Mouse (Mus musculus) heart, embryonic 11.5 days (tissue): Measurements from ENCODE around the gene Otx1. TPM values are rescaled to one million over a fixed set of nuclear protein-coding genes. Genes with fewer than 3 reads are reported as not detected.

Experiments
- ATAC-seq: fragments of 200-750 bp; cut with Nextera tagmentation; replicated peaks from 2 replicates; pipeline ENCODE4 v1.8.0; 2017; ENCODE audit warnings: moderate library complexity; ENCODE audit not compliant: insufficient number of reproducible peaks, low FRiP score, low TSS enrichment
- H3K27ac ChIP-seq: fragments of 300-500 bp; sonication (generic); 2 replicates; pipeline ENCODE4 v1.5.1; 2014; ENCODE audit warnings: mild to moderate bottlenecking, low read depth, low read length
- H3K27me3 ChIP-seq: fragments of 300-500 bp; sonication (generic); 2 replicates; pipeline ENCODE4 v1.6.1; 2014; ENCODE audit warnings: mild to moderate bottlenecking, low read length, mixed read lengths; ENCODE audit not compliant: control insufficient read depth, insufficient read depth
- H3K36me3 ChIP-seq: fragments of 300-500 bp; sonication (generic); 2 replicates; pipeline ENCODE4 v1.6.1; 2014; ENCODE audit warnings: mild to moderate bottlenecking, low read length, moderate library complexity, mixed read lengths; ENCODE audit not compliant: control insufficient read depth, insufficient read depth
- H3K4me1 ChIP-seq: fragments of 300-500 bp; sonication (generic); 2 replicates; pipeline ENCODE4 v1.6.1; 2014; ENCODE audit warnings: low read length; ENCODE audit not compliant: control insufficient read depth, insufficient read depth
- H3K4me2 ChIP-seq: fragments of 300-500 bp; sonication (generic); 2 replicates; pipeline ENCODE4 v1.6.1; 2014; ENCODE audit warnings: mild to moderate bottlenecking, moderate library complexity
- H3K4me3 ChIP-seq: fragments of 300-500 bp; sonication (generic); 2 replicates; pipeline ENCODE4 v1.5.1; 2014; ENCODE audit warnings: low read depth, low read length
- H3K9ac ChIP-seq: fragments of 300-500 bp; sonication (generic); 2 replicates; pipeline ENCODE4 v1.6.1; 2014; ENCODE audit warnings: mild to moderate bottlenecking, low read depth, low read length, moderate library complexity
- H3K9me3 ChIP-seq: fragments of 300-500 bp; sonication (generic); replicated peaks from 2 replicates; pipeline ENCODE4 v1.6.1; 2016; ENCODE audit warnings: low read length; ENCODE audit not compliant: control insufficient read depth
- WGBS: fragments of 180-500 bp; shearing (Covaris S2); extraction: QIAGEN DNeasy Blood & Tissue Kit; methylation state at CpG from one replicate; pipeline ENCODE4 v1.1.7; 2014; ENCODE audit not compliant: insufficient replicate concordance; 5-methylcytosine and 5-hydroxymethylcytosine counted together
- polyA plus RNA-seq: library from polyadenylated mRNA; unstranded; fragments of >200 nt; fragmentation: Nextera tagmentation; extraction: Ambion mirVana; gene quantifications from 2 replicates; pipeline ENCODE4 v1.2.1, GENCODE M21; 2014

The Otx1 gene
- polyA plus RNA-seq, 1 experiment from 2014 or later = 0.40 TPM

DNA sequence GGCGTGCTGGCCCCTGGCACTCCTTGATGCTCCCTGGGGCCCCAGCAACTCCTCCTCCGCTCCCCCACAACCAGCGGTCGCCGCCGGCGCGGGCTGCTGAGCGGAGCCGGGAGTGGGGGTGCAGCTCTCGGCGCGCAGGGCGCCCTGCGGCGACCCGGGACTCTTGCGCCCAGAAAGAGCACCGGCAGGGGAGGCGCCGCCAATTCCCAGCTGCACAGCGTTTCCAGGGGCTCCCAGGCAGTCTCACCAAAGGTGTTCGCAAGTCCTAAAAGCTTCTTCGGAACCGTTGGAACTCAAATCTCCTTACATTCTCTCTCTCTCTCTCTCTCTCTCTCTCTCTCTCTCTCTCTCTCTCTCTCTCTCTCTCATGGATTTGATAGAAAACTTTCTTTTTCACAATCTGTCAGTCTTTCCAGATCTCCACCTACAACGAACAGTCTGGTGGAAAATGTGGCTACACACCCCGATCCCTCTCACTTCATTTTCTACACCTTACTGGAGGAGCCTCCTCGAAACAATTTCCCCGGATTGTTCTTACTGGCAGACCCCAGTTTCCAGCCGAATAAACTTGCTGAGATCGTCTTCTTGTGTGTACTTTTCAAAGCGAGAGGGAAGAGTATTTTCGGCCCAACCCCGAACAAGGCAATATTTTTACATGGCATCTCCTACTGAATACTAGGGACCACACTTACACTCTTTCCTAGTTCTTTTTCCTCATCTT lies 475 bp downstream of the Otx1 start:
- WGBS = under 1% methylated on average over 34 of the region's 34 CpGs
- peak overlapping the region; percentile 67 for H3K9ac ChIP-seq
- H3K36me3 ChIP-seq = no peaks in the 10 kb centered on the region
- ATAC-seq = no peak
- H3K27me3 ChIP-seq = peaks cover 80% of the 10 kb centered on the region
- H3K4me2 ChIP-seq = peak overlapping the region; percentile 96
- H3K4me1 ChIP-seq = peaks cover 16% of the 10 kb centered on the region
- peak overlapping the region; percentile 68 for H3K4me3 ChIP-seq
- H3K9me3 ChIP-seq = no peaks in the 10 kb centered on the region
- H3K27ac ChIP-seq = no peak overlapping the region

DNA sequence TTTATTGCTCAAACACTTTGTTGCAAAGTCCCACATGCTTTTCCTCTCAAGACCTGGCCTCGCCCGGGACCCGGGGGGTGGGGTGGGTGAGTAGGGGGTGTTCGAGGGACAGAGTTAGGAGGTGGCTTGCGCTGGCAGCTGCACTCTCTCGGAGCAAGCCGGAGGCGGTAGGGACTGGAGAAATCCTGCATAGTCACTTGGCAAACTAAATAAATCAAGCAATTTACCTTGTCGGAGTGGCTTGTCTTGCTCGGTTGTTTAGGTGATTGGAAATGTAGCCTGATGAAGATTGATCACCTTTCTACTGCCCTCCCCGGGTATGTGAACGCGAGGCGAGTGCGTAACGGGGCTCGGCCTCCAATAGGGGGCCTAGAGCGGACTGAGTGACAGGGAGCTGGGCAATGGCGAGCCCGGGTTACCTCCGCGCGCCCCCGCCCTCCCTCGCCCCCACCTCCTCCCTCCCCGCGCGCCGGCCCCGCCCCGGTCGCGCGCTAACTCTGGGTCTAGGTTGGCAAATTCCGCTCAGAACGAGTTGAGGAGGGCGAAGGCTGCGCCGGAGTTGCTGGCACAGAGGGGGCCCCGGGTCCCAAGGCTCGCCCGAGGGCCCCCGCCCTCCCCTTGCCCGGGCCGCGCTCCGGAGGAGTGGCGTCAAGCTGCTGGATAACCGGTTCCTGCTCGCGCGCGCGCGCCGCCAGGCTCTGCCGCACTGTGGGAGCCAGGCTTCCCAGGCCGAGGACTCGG lies 1.2 kb downstream of the Otx1 start:
- H3K27me3 ChIP-seq = peaks cover 82% of the 10 kb centered on the region
- peak overlapping the region; percentile 67 for H3K9ac ChIP-seq
- peaks cover 18% of the 10 kb centered on the region for H3K4me1 ChIP-seq

GRCm38 (mm10) chr11:22000316-22001076 lies 2.2 kb downstream of the Otx1 start:
- Histone ChIP-seq H3K4me1 (peaks cover 19% of the 10 kb centered on the region), H3K27me3 (peaks cover 84% of the 10 kb centered on the region), H3K4me3 (peak overlapping the region; percentile 68), H3K4me2 (peak overlapping the region; percentile 96), H3K27ac (no peak overlapping the region), H3K9me3 (no peaks in the 10 kb centered on the region), H3K36me3 (no peaks in the 10 kb centered on the region), H3K9ac (0 out of 2 replicates have a peak overlapping the region, but pooled peaks have one; percentile 12)
- WGBS = 1% methylated on average over 39 of the region's 48 CpGs
- no peak for ATAC-seq

More for the DNA sequence above, 1.2 kb downstream of the Otx1 start:
- ATAC-seq = peak; percentile 82
- Histone ChIP-seq H3K9me3 (no peaks in the 10 kb centered on the region), H3K4me2 (peak overlapping the region; percentile 96), H3K36me3 (no peaks in the 10 kb centered on the region), H3K4me3 (peak overlapping the region; percentile 68), H3K27ac (no peak overlapping the region)
- WGBS = 2% methylated on average over 52 of the region's 59 CpGs

DNA sequence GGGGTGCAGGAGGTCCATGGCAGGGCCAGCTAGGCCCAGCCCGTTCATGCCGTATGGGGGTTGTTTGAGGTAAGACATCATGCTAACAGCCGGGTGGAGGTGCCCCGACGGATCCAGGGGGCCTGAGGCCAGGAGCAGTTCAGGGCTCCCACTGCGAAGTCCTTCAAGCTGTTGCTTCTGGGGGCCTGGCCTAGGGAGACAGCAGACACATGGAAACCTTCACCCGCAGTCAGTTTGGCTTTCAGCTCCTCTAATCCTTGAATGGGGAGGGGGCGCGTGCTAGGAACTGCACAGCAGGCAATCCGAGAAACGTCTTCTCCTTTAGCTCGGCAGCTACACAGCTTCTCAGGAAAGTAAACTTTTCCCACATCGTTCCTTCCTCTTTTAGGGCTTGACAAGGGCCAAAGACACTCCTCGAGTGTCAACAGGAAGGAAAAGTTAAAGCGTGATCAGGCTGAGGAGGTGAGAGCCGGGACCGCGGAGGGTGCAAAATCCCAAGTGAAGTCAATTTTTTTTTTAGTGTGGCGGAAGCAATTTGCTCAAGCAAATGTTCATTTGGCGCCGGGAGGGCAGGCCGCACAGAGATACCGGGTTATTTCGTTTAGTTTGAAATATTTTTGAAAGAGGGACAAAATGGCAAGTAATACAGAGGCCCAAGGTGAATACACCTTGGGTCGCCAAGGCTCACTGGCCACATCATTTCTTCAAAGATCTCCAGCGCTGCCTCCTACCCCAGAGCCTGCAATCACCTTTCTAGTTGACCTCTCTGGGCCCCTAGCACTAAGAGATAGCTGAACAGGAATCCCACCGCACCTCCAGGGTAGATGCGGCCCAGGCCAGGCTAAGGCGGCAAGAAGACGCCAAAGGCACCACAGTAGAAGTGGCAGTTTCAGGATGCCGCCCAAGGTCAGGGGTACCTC lies 3.0 kb downstream of the Otx1 start:
- Histone ChIP-seq H3K27me3 (peaks cover 84% of the 10 kb centered on the region), H3K4me3 (no peak overlapping the region), H3K4me2 (no peak overlapping the region), H3K27ac (no peak overlapping the region), H3K36me3 (no peaks in the 10 kb centered on the region), H3K9ac (no peak overlapping the region), H3K9me3 (no peaks in the 10 kb centered on the region), H3K4me1 (peaks cover 18% of the 10 kb centered on the region)
- no peak for ATAC-seq
- 9% methylated on average over 31 of the region's 31 CpGs for WGBS

GRCm38 (mm10) chr11:21998141-21999047 lies 4.3 kb downstream of the Otx1 start:
- Histone ChIP-seq H3K4me3 (no peak overlapping the region), H3K9ac (no peak overlapping the region), H3K9me3 (no peaks in the 10 kb centered on the region), H3K36me3 (no peaks in the 10 kb centered on the region), H3K4me2 (no peak overlapping the region), H3K4me1 (peaks cover 14% of the 10 kb centered on the region), H3K27ac (no peak overlapping the region), H3K27me3 (peaks cover 81% of the 10 kb centered on the region)
- WGBS = 8% methylated on average over 32 of the region's 32 CpGs
- no peak for ATAC-seq

- Histone ChIP-seq H3K4me3 (no peak overlapping the region; the same call in 1 of the 2 replicates), H3K9ac (no peak overlapping the region), H3K27me3 (peaks cover 84% of the 10 kb centered on the region), H3K4me2 (no peak overlapping the region), H3K4me1 (peaks cover 13% of the 10 kb centered on the region), H3K36me3 (no peaks in the 10 kb centered on the region), H3K9me3 (no peaks in the 10 kb centered on the region), H3K27ac (no peak overlapping the region)
- no peak for ATAC-seq
- WGBS = 2% methylated on average over 20 of the region's 20 CpGs
These were observed 5.0 kb downstream of the Otx1 start for GRCm38 (mm10) chr11:21997561-21998140.
